Mouse (Mus musculus): ENCODE data around the gene Osbpl9.

The Osbpl9 gene

DNA sequence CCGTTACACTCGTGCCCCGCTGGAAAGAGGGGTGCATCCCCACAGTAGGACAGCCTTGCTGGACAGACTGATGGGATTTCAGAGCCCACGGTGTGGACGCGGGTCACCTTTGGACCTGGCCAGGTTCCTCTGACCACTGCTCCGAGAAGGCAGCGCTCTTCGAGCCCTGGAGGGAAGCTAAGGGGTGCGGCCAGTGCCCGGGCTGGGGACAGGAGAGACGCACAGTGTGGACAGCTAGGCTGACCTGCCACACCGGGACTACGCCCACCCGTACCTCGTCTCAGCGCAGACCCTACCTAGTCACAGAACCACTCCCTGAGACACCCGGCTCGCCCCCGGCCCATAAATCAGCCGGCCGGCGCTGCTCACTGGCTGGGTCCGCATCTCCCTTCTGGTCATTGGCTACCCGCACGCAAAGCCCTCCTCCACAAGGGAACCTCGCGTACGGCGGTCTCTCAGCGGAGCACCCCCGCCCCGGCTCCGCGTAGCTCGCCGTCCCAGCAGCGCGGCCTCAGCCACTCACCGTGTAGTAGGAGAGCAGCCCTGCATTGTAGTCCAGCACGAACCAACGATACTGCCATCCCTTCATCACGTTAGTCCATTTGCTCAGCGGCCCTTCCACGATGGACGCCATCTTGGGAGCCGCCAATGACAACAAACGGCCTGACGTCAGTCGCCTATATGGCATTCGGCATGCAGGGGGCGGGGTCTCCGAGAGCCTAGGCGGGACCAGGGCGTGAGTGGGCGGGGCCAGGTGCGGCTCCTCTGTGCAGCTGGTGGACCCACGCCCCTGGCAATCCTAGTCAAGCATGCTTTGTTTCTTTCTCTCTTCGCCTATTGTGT, at the start of gene Osbpl9:
Gene Osbpl9, minus strand, starts transcription at position 691 of the 843 bp plus-strand sequence.
- peak; percentile 100 for DNase-seq

DNA sequence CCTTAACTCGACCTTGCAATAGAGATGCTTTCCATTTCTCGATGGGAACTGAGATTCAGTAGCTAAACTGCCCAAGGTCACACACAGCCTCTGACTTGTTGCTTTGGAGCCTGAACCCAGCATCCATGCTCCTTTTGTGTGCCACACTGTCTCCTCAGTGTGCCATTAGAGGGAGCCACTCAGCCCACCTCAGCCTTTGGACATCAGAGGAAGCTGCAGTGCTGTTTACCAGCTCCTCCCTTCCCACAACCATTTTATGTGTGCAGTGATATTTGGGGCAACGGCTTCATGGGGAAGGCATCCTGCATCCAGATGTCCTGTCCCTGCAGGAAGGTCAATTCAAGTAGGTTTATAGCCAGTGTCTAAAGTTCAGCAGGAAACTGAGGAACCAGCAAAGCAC, 49.5 kb upstream of the Osbpl9 start:
- peak; percentile 22 to 52 for DNase-seq

DNA sequence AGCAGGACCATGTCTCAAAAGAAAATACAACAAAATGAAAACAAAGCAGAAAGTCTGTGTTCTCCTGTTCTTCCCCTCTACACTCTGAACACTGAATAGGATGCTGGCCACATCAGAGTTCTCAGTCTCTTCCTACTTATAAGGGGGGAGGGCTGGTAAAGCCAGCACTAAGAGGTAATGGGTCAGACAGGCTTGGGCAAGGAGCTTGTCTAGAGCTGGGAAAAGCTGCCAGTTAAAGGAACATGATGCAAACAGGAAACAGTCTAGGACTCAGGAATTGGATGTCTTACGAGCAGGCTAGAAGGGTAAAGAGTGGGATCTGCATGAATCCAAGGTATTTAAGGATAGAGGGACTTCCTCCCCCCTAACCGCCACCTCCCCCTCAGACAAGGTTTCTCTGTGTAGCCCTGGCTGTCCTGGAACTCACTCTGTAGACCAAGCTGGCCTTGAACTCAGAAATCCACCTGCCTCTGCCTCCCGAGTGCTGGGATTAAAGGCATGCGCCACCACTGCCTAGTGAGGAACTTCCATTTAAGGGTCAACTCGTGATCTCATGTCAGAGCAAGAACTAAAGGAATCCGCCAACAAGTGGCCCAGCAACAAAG, 43.0 kb upstream of the Osbpl9 start:
- DNase-seq: no peak

DNA sequence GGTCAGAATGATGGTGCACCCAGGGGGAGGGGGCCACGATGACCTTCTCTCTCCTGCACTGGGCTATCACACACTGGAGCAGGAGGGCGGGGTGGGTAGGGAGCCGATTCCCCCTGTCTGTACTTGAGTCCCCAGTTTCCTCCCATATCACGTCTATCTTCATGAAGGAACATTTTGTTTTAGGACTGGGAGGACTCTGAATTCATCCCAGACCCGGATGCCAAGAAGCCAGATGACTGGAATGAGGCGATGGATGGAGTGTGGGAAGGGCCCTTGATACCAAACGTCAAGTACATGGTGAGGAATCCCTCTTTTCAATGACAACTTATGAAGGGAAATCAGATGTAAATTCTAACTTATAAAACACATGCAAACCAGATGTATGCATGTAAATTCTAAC, 42.4 kb upstream of the Osbpl9 start:
- no peak for DNase-seq

DNA sequence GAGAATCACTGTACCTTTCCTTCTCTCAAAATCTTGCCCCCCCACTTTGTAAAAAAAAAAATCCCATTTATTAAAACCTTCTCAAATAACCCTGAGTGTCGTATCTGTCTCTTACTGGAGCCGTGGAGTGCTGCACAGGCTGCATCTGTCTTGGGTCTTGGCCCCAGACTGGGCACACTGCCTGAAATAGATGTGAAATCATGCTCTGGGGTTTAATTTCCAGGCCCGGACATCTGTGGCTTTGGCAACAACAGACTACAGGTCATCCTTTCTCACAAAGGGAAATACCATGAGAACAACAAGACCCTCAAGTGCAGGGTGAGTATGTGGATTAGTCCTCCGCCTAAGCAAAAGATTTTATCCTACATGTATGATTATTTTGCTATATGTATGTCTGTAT, 39.9 kb upstream of the Osbpl9 start:
- DNase-seq: peak; percentile 41 to 52

DNA sequence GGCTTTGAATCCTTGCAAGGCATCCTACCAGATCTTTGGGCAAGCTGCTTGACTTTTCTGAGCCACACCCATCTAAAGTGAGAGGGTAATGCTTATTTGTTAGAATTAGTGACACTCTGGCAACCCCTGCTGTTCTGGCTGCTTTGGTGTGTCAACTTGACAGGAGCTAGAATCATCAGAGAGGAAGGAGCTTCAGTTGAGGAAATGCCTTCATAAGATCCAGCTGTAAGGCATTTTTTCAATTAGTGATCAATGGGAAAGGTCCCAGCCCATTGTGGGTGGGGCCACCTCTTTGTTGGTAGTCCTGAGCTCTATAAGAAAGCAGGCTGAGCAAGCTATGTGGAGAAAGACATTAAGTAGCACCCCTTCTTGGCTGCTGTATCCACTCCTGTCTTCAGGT, 39.1 kb upstream of the Osbpl9 start:
- DNase-seq: no peak

DNA sequence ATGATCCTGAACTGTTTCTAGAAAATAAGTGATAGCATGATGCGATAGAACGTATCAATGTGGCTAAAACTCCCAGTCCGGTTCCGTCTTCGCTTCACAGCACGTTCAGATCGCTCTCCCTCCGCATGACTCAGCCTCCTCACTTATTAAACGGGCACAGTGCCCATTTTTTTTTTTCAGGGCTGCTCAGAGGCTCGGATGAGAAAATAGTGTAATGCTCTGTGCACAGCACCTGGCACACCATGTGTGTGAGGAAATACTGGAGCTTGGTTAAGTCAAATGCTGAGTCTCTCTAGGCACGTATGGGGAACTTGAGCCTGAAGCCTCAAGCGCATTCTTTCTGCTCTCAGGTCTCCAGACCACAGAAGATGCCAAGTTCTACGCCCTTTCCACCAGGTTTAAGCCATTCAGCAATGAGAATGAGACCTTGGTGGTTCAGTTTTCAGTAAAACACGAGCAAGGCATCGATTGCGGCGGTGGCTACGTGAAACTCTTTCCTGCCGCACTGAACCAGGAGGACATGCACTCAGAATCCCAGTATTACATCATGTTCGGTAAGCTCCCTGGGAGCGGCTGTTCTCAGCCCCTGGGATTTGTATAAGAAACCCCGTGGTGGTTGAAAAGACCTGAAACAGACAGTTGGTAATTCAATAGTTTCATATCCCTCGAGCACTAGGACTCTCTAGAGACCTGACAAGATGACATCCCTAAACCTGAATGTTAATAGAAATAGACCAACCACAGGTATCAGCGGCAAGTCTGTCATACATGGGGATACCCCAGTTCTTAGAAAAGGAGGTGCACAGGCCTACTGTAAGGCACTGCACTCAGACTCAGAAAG, 36.6 kb upstream of the Osbpl9 start:
- peak; percentile 23 to 56 for DNase-seq

DNA sequence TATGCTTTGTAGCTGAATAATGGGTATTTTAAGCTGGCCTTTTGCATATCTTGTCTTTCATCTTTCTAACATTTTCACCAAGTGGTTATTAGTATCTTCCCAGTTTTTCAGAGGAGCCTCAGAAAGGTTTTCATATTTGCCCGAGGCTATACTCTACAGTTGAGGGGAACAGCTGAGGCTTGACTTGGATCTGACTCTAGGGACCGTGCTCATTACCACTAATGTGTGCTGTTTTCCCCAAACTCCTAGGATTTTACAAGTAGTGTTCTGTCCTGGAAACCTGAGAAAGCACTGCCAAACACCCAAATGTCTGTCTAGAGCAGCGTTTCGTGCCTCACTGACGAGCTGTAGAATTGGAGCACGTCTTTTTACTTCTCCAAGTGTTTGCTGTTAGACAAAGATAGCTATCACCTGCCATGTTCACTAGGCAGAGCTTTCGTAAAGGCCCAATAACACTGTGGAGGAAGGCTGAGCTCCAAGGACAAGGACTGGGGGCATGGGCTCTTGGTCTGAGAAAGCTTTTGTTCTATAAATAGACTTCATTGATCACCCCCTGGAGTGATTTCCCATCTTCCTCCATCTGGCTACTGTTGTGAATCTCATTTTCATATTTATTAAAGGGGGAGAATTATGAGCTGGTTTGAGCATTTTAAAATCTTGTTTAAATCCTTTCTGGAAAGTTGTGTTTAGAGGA, 34.3 kb upstream of the Osbpl9 start:
- DNase-seq: no peak

DNA sequence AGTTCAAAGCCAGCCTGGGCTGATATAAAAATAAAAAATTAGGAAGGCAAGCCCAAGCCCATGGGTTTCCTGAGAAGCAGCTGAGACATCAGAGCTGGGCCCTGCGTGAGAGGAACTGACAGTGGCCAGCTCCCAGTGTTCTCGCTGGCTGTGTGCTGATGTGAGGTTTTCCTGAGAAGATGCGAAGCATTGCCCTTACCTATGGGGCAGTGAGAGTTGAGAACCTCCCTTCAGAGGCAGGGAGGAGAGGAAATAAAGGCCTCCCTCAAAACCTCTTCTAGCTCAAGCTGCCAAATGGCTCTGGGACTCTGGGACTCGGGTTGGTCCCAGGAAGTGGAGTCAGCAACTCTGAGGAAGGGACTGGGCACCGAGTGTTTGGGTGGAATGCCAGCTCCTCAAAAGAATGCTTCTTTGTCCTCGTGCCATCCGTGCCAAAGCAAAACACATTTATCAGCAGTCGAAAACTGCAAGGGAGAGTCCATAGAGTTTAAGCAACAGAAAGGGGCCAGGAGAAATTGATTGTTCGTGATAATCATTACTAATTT, 32.8 kb upstream of the Osbpl9 start:
- no peak for DNase-seq

DNA sequence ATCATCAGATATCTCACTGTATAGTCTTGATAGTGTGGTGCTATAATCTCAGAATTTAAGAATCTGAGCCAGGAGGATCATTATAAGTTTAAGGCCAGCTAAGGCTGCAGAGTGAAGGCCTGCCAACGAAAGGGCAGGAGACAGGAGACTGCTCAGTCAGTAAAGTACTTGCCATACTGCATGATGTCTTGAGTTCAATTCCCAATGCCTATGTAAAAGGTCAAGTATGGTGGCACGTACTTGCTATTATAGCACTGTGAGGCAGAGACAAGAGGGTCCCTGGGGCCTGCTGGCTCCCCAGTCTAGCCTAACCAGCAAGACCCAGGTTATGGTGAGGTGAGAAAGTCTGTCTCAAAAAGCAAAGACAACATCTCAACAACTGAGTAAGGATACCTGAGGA, 32.1 kb upstream of the Osbpl9 start, which contains the start of gene Calr4:
Gene Calr4, plus strand, starts transcription at position 301 of the 400 bp plus-strand sequence.
- no peak for DNase-seq

DNA sequence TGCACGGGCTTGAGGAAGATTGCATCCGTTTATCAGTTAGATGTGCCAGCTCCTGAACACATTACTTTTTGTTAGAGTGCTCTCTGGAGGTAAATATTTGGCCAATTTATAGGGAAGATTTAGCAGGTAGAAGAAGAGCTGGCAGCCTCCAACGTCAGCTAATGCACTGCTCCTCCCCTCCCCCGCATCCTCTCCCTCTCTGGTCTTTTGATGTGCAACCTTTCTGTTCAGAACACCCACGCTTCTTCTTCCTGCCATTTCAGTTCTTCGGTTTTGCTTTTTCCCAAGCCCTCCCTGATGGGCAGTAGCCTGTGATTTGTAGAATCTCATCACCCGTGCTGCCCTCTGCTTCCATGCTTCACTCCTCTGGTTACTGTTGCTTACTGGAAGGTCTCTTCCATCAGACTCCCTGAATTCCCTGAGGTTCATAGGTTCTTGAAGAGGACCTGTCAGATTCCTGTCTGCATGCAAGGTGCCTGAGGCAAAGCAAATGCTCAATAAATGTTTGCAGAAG, 27.8 kb upstream of the Osbpl9 start:
- peak in 1 of 2 experiments; percentile 41 for DNase-seq

DNA sequence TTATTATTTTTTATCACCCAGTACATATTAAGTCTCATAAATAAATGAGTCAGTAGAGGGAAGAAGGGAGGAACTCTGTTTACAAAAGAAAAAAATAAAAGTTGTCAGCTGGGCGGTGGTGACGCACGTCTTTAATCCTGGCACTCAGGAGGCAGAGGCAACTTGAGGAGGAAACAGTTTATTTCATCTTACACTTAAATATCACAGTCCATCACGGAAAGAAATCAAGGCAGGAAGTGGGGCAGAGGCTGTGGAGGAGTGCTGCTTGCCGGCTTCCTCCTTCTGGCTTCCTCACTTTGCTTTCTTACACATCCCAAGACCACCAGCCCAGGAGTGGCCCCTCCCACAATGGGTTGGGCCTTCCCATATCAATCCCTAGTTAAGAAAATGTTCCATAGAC, 24.0 kb upstream of the Osbpl9 start:
- DNase-seq: peak in 1 of 2 experiments; percentile 14

DNA sequence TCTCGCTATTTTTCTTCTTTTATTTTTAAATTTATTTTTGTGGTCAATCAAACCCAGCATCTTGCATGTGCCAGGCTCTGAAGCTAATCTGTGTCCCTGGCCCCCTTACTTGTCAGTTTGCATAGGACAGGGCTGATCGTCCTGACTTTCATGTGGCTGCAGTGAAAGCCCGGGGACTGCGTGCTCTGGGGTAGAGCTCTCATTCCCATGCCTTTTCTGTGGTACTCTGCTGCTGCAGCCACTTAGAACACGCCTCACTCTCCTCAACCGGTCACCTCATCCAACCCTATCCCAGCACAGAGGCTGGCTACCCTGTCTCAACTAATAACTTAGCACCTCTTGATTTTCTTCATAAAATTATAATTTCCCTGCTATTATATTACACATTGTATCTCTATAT, 23.5 kb upstream of the Osbpl9 start:
- no peak for DNase-seq

DNA sequence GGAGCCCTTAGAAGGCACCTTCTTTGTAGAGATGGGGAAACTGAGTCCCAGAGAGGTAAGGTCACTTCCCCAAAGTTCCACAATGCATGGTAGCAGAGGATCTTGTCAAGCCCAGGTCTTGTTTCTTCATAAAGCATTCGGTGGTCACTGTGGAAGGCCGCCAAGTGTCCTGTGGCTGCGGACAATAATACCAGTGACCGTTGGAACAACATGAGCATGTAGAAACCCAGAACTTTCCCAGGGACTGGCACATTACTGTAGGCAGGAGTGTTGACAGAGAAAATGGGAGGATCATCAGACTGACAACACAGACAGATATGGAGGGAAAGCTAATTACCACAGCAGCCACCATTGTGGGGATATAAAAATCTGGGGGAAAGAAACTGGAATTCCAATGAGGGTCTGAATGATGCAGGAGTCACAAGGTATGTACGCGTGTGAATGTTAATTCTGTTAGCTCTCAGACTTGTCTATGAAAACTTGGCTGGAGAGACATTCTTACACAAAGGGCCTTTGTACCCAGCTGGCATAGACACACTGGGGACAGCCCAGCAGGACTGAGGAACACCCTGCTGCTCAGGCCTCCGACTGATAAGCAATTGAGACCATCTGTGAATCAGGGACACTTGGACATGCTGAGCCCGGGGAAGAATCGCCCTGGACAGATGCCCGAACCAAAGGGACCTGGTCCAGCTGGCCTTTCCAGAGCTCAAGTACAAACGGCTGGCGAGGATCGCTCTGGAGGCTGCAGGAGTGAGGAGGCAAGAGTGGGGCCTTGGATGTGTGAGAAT, 22.9 kb upstream of the Osbpl9 start:
- DNase-seq: peak; percentile 16 to 28

DNA sequence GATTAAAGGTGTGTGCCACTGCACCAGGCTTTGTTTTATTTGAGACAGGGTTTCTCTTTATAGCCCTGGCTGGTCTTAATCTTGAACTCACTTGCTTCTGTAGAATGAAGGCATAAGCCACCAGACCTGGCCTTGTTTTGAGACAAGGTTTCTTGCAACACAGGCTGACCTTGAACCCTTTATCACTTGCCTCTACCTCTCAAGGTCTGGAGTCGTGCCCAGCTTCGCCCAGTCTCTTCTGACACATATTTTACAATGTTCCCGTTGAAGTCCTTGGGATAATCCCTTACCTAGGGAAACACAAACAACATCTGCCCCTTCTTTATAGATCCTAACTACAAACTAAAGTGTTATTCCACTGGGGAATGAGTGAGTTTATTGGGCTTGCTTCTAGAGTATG, 19.9 kb upstream of the Osbpl9 start:
- DNase-seq: no peak

DNA sequence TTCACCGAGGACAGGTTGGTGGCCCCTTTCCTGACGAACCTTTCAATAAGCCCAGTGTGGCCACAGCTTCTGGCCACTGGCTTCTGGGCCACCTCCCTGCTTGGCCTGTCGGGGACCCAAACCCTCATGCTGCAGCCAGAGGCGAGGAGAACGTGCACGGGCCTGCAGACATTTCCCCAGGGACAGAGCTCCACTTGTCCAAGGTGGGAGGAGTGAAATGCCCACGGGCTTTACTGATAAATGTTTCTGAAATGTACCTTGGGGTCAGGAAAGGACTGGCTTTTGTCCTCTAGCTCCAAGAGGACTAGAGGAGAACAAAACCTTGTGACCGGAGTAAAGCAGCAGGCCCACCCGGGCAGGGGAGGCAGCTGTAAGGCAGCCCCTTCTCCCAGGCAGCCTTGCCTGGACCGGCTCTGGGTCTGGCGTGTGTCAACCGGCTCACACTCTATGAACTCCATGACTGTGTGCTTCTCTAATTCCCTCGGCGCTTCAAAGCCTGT, 18.4 kb upstream of the Osbpl9 start:
- DNase-seq: no peak

DNA sequence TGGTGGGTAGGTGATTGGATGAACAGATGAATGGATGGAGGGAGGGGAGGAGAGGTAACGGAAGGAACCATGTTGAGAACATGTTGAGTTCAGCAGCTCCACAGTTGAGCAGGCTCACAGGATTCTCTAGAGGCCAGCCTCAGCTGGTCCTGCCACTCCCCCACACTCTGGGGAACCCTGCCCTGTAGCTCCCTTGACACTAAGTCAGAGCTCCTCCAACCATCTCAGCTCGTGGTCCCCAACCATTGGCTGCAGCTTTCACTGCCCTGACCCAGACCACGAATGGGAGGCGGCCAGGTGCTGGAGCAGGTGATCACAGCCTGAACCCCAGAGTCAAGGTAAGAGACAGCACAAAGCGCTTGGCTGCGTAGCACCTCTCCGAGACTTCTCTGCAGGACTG, 15.9 kb upstream of the Osbpl9 start:
- DNase-seq: peak in 1 of 2 experiments; percentile 17

DNA sequence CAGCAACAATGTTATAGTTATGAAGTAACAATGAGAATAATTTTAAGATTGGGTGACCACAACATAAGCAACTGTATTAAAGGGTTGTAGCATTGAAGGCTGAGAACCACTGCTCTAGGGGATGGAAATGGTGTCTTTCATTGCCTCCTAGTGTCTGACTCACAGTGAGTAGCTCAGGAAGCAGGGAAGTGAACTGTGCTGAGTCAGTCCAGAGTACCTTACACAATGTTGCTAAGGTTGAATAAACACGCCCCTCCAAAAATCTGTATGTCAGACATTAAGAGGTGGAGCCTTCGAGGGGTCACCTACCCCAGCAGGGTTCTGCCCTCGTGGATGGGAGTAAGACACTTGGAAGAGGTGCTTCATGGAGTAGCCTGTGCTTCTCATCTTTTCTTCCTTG, 11.9 kb upstream of the Osbpl9 start:
- DNase-seq: no peak

DNA sequence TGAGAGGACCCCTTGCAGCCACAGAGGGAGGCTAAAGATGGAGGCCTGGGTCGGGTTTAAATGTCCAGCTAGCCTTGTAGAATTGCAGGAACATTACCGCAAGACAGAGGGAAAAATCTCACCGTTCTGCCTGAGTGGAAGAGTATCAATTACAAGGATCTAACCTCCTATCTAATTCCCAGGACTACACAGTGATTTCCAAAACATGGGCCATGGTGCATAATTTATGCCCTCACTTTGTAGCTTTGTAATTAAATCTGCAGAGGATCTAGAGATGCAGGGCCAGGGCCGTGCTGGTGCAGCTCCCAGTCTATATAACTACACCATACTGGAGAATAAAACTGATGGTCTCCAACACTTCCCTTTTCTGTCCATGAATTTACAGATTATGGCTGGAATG, 8.8 kb upstream of the Osbpl9 start:
- DNase-seq: no peak

DNA sequence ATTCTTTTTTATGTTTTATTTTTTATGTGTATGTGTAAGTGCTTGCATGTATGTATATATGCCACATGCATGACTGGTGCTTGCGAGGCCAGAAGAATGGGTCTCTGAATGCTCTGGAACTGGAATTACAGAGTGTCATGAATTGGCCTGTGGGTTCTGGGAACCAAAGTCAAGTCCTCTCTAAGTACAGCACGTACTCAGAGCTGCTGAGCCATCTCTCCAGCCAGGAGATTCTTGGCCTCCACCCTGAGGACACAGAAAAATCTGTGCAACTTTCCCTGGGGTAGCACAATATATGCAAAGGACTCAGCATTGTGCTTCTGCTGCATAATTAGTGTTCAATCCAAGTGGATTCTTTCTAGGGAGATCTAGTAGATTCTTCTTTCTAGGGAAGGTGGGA, 8.2 kb upstream of the Osbpl9 start:
- no peak for DNase-seq

DNA sequence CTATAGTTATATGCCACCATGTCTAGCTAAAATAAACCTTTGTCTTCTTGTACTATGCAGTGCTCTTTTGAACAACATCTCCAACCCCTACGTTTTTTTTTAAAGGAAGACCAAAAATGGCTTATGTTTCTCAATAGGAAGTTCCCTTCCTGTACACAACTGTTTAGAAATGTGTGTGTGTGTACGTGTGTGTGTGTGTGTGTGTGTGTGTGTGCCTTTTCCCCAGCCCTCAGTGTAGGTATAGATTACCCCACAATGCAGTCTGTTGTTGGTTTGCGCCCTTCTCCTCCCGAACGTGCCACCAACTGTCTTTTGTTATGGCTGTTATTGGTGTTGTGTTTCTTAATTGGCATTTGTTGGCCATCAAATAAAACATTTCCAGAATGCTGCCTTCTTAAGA, 5.5 kb upstream of the Osbpl9 start:
- DNase-seq: no peak
